Mouse (Mus musculus): ENCODE results near the gene Npepps.

- no peak for TF ChIP-seq CTCF (conservative IDR thresholded peaks at IDR 0.05; ENCODE audit: low read length)
- TF ChIP-seq POU5F1 (IDR thresholded peaks at IDR 0.05; ENCODE audit: borderline replicate concordance, low read length) = no peak
- no peak for TF ChIP-seq NANOG (IDR thresholded peaks at IDR 0.05; ENCODE audit: borderline replicate concordance, low read length)
Observed at GRCm38 (mm10) chr11:97278456-97278855, 2.0 kb downstream of the Npepps start.
